Mouse (Mus musculus): Measurements from ENCODE around the gene Commd6.

DNA sequence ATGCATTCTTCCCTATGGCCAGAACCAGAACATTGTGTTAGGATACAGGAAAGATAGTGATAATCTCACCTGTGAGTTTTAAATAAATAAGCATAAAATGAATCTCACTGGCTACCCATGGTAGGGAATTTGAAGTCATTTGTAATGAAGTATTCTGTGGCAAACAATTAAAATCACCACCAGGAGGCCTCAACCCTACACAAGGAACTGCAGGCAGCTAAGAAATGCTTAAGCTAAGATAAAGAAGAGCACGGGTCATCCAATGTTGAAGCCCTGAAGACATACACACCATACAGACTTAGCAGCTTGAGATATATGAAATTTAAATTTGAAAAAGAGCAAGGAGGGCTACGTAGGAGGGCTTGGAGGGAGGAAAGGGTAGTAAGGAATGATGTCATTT, 34.6 kb downstream of the Commd6 start:
- TF ChIP-seq CTCF (IDR thresholded peaks at IDR 0.05; ENCODE audit: control insufficient read depth, insufficient read depth, low read length) (no peak), POLR2A (IDR thresholded peaks at IDR 0.05; ENCODE audit: borderline replicate concordance, control insufficient read depth, low read depth, low read length) (no peak)

Measured in bone marrow, adult 2 months (tissue).